Mouse (Mus musculus): ENCODE results near the gene Guca1a.
"Not testable (repeated sequence)": the region's sequence is repeated elsewhere in the genome, so short reads cannot be mapped to it uniquely, and the experiment has no call there.

The Guca1a gene

GRCm38 (mm10) chr17:47400451-47400850 lies at the start of gene Guca1a:
Gene Guca1a, minus strand, starts transcription at chr17:47400584.
- no peak for DNase-seq (ENCODE audit: low read depth, low spot score)

GRCm38 (mm10) chr17:47449432-47449831 lies 49.0 kb upstream of the Guca1a start:
- no peak for DNase-seq (ENCODE audit: low read depth, low spot score)

- DNase-seq (ENCODE audit: low read depth, low spot score), result no peak
These were observed 48.4 kb upstream of the Guca1a start for GRCm38 (mm10) chr17:47448523-47449372.

- no peak for DNase-seq (ENCODE audit: low read depth, low spot score)
These were observed 46.2 kb upstream of the Guca1a start for GRCm38 (mm10) chr17:47446561-47446960.

- no peak for DNase-seq (ENCODE audit: low read depth, low spot score)
These were observed 45.6 kb upstream of the Guca1a start for GRCm38 (mm10) chr17:47446025-47446424.

- no peak for DNase-seq (ENCODE audit: low read depth, low spot score)
These were observed 45.1 kb upstream of the Guca1a start for GRCm38 (mm10) chr17:47445518-47445917.

GRCm38 (mm10) chr17:47444113-47444512 lies 43.7 kb upstream of the Guca1a start:
- no peak for DNase-seq (ENCODE audit: low read depth, low spot score)

GRCm38 (mm10) chr17:47442271-47442670 lies 41.9 kb upstream of the Guca1a start:
- DNase-seq (ENCODE audit: low read depth, low spot score), result no peak

- DNase-seq (ENCODE audit: low read depth, low spot score), result no peak
These were observed 41.1 kb upstream of the Guca1a start for GRCm38 (mm10) chr17:47441296-47442051.

GRCm38 (mm10) chr17:47440359-47440890 lies 40.0 kb upstream of the Guca1a start:
- peak; percentile 12 for DNase-seq (ENCODE audit: low read depth, low spot score)

- DNase-seq (ENCODE audit: low read depth, low spot score), result no peak
These were observed 39.1 kb upstream of the Guca1a start for GRCm38 (mm10) chr17:47439396-47440028.

GRCm38 (mm10) chr17:47438611-47439010 lies 38.2 kb upstream of the Guca1a start:
- DNase-seq (ENCODE audit: low read depth, low spot score), result no peak

- no peak for DNase-seq (ENCODE audit: low read depth, low spot score)
These were observed 36.6 kb upstream of the Guca1a start, which contains the start of gene 1700001C19Rik for GRCm38 (mm10) chr17:47436907-47437547. Gene 1700001C19Rik, minus strand, starts transcription at chr17:47437376.

GRCm38 (mm10) chr17:47436156-47436906 lies 35.9 kb upstream of the Guca1a start, which contains the start of gene AI661453:
Gene AI661453, plus strand, starts transcription at chr17:47436615.
- no peak for DNase-seq (ENCODE audit: low read depth, low spot score)

- no peak for DNase-seq (ENCODE audit: low read depth, low spot score)
These were observed 30.4 kb upstream of the Guca1a start for GRCm38 (mm10) chr17:47430815-47431214.

GRCm38 (mm10) chr17:47428831-47429304 lies 28.5 kb upstream of the Guca1a start:
- DNase-seq (ENCODE audit: low read depth, low spot score), result peak; percentile 22

- DNase-seq (ENCODE audit: low read depth, low spot score), result no peak
These were observed 26.9 kb upstream of the Guca1a start for GRCm38 (mm10) chr17:47427316-47427715.

GRCm38 (mm10) chr17:47424186-47424585 lies 23.8 kb upstream of the Guca1a start:
- DNase-seq (ENCODE audit: low read depth, low spot score), result no peak

- not testable (repeated sequence) for DNase-seq (ENCODE audit: low read depth, low spot score)
These were observed 22.2 kb upstream of the Guca1a start for GRCm38 (mm10) chr17:47422616-47423015.

GRCm38 (mm10) chr17:47421566-47421965 lies 21.2 kb upstream of the Guca1a start:
- DNase-seq (ENCODE audit: low read depth, low spot score), result no peak
